Mouse (Mus musculus) limb, embryonic 10.5 days (tissue): Measurements from ENCODE around the gene H1fnt. TPM values are rescaled to one million over a fixed set of nuclear protein-coding genes. Genes with fewer than 3 reads are reported as not detected.

Source experiments
- DNase-seq: peaks from one replicate; pipeline ENCODE4 v3.0.0-alpha.2; 2017; ENCODE audit warnings: low spot score
- H3K27ac ChIP-seq: fragments of 300-500 bp; sonication (generic); 2 replicates; pipeline ENCODE4 v1.5.1; 2016; ENCODE audit warnings: mild to moderate bottlenecking
- H3K27me3 ChIP-seq: fragments of 300-500 bp; sonication (generic); 2 replicates; pipeline ENCODE4 v1.6.1; 2016; ENCODE audit warnings: low read depth, mild to moderate bottlenecking; ENCODE audit not compliant: poor library complexity, severe bottlenecking
- H3K36me3 ChIP-seq: fragments of 300-500 bp; sonication (generic); 2 replicates; pipeline ENCODE4 v1.6.1; 2016; ENCODE audit warnings: mild to moderate bottlenecking, moderate library complexity
- H3K4me1 ChIP-seq: fragments of 300-500 bp; sonication (generic); 2 replicates; pipeline ENCODE4 v1.6.1; 2016
- H3K4me3 ChIP-seq: fragments of 300-500 bp; sonication (generic); 2 replicates; pipeline ENCODE4 v1.5.1; 2016; ENCODE audit warnings: mild to moderate bottlenecking, moderate library complexity
- H3K9me3 ChIP-seq: fragments of 300-500 bp; sonication (generic); replicated peaks from 2 replicates; pipeline ENCODE4 v1.6.1; 2016; ENCODE audit warnings: mild to moderate bottlenecking
- WGBS: fragments of 180-500 bp; shearing (Covaris S2); methylation state at CpG from one replicate; pipeline ENCODE4 v1.1.7; 2016; 5-methylcytosine and 5-hydroxymethylcytosine counted together
- polyA plus RNA-seq: library from polyadenylated mRNA; unstranded; fragments of >200 nt; fragmentation: Nextera tagmentation; extraction: Ambion mirVana; gene quantifications from 2 replicates; pipeline ENCODE4 v1.2.1, GENCODE M21; 2016

The H1fnt gene
- polyA plus RNA-seq, 1 experiment from 2014 or later, result not detected

DNA sequence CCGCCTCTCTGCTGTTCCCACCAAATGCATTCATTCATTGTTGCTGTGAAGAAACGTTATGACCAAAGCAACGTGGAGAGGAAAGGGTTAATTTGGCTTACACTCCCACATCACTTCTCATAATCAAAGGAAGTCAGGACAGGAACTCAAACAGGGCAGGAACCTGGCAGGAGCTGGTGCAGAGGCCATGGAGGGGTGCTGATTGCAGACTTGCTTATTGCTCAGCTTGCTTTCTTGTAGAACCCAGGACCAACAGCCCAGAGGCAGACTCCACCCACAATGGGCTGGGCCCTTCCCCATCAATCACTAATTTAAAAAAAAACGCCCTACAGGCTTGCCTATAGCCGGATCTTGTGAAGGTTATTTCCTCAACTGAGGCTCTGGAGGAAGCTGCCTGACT is 43.0 kb downstream of the H1fnt start:
- no peak overlapping the region for H3K27ac ChIP-seq
- 74% methylated on average over 5 of the region's 5 CpGs for WGBS

DNA sequence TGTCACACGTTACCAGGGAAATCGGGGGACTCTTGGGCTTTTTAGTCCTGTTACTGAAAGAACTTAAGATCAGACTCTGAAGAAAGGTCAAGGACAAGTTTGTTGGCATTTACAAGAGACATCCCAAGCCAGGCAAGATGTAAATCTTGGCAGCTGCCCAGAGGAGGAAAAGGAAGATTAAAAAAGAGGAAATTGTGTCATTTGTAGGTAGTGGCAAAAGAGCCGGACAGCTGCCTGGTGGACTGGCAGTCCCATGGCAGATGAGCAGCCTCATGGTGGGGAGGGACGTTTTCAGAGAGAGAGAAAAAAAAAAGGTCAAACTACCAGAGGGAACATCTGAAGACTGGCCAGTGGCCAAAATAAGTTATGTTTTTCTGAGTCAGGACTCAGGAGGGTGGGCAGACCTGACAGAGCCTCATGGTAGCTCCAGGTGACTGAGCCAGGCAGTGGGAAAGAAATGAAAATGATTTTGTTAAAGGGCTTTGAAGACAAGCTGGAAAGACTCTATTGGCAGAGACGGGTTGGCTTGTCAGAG is 43.7 kb downstream of the H1fnt start:
- H3K36me3 ChIP-seq, result no peaks in the 10 kb centered on the region
- no peaks in the 10 kb centered on the region for H3K9me3 ChIP-seq
- H3K27me3 ChIP-seq, result no peaks in the 10 kb centered on the region
- H3K4me3 ChIP-seq, result no peak overlapping the region
- H3K4me1 ChIP-seq, result no peaks in the 10 kb centered on the region
- WGBS, result 88% methylated on average over 5 of the region's 5 CpGs
- DNase-seq, result no peak
- H3K27ac ChIP-seq, result no peak overlapping the region

More for the DNA sequence above, 43.0 kb downstream of the H1fnt start:
- no peaks in the 10 kb centered on the region for H3K27me3 ChIP-seq
- no peaks in the 10 kb centered on the region for H3K9me3 ChIP-seq
- no peaks in the 10 kb centered on the region for H3K36me3 ChIP-seq
- H3K4me3 ChIP-seq, result no peak overlapping the region
- no peak for DNase-seq
- no peaks in the 10 kb centered on the region for H3K4me1 ChIP-seq

DNA sequence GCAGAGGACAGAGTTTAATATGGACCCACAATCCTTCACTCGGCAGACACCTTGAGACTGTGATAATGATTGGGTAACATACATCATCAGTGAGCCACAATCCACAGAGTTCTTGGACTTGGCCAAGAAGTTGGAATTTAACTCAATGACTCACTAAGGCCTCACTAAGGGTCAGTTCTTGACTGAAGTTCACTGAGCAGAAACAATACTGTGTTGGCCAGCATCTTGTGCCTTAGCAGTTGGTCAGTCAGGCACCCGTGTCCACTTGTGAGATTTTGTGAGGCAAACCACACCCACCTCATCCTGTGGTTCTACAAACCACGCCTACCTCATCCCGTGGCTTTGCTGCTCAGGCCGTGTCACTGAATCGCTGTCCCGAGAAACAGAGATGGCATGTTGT is 47.4 kb downstream of the H1fnt start:
- Histone ChIP-seq H3K27me3 (no peaks in the 10 kb centered on the region), H3K9me3 (no peaks in the 10 kb centered on the region), H3K4me3 (no peak overlapping the region), H3K36me3 (no peaks in the 10 kb centered on the region), H3K4me1 (no peaks in the 10 kb centered on the region), H3K27ac (no peak overlapping the region)
- 81% methylated on average over 7 of the region's 7 CpGs for WGBS
- DNase-seq, result no peak

Other genes with a start within 250 kb of the H1fnt start
- 36.3 and 42.9 TPM in 2 replicates for gene Pfkm, start 164.7 kb downstream of the H1fnt start, polyA plus RNA-seq
- gene Senp1, start 163.5 kb downstream of the H1fnt start, polyA plus RNA-seq, result 46.8 and 51.6 TPM in 2 replicates
- gene Asb8, start 91.7 kb downstream of the H1fnt start, polyA plus RNA-seq, result 36.1 and 40.4 TPM in 2 replicates
- gene Ccdc184, start 90.1 kb downstream of the H1fnt start, polyA plus RNA-seq, result 0.11 and 0.33 TPM in 2 replicates
- not detected in 2 replicates for gene Olfr288, start 61.8 kb downstream of the H1fnt start, polyA plus RNA-seq
- not detected in 2 replicates for gene Gm44579, start 36.3 kb downstream of the H1fnt start, polyA plus RNA-seq
- not detected in 2 replicates for gene Olfr287, start 36.2 kb downstream of the H1fnt start, polyA plus RNA-seq
- not detected in 2 replicates for gene Olfr286, start 22.8 kb downstream of the H1fnt start, polyA plus RNA-seq
- 0.08 and 0.11 TPM in 2 replicates for gene Zfp641, start 38.9 kb upstream of the H1fnt start, polyA plus RNA-seq
- gene Olfr285, start 60.1 kb upstream of the H1fnt start, polyA plus RNA-seq, result not detected in 2 replicates
- gene Olfr284, start 83.7 kb upstream of the H1fnt start, polyA plus RNA-seq, result not detected in 2 replicates
- not detected in 2 replicates for gene Olfr283, start 123.7 kb upstream of the H1fnt start, polyA plus RNA-seq
- not detected in 2 replicates for gene Olfr282, start 173.9 kb upstream of the H1fnt start, polyA plus RNA-seq
- not detected in 2 replicates for gene Olfr281, start 195.3 kb upstream of the H1fnt start, polyA plus RNA-seq
- not detected in 2 replicates for gene OR5BS1P, start 212.6 kb upstream of the H1fnt start, polyA plus RNA-seq
- gene Lalba, start 225.4 kb upstream of the H1fnt start, polyA plus RNA-seq, result 0.25 and 0.67 TPM in 2 replicates
- gene Olfr279, start 235.1 kb upstream of the H1fnt start, polyA plus RNA-seq, result not detected in 2 replicates